Mouse (Mus musculus) hindbrain, embryonic 14.5 days (tissue): ENCODE results near the gene Ahnak2. TPM values are rescaled to one million over a fixed set of nuclear protein-coding genes. Genes with fewer than 3 reads are reported as not detected.
A peak's percentile ranks its signal among the peaks of the same experiment; 100 is the strongest.

ENCODE experiments used
- ATAC-seq: fragments of 200-750 bp; cut with Nextera tagmentation; 2 replicates; pipeline ENCODE4 v1.8.0; 2017; ENCODE audit warnings: moderate number of reproducible peaks, mild to moderate bottlenecking, moderate TSS enrichment, moderate library complexity; ENCODE audit not compliant: low FRiP score
- DNase-seq: peaks from one replicate; pipeline ENCODE4 v3.0.0-alpha.2; 2015; ENCODE audit warnings: low spot score
- H3K27ac ChIP-seq: fragments of 300-500 bp; sonication (generic); 2 replicates; pipeline ENCODE4 v1.5.1; 2014; ENCODE audit warnings: mild to moderate bottlenecking, moderate library complexity
- H3K27me3 ChIP-seq: fragments of 300-500 bp; sonication (generic); 2 replicates; pipeline ENCODE4 v1.6.1; 2014; ENCODE audit warnings: mild to moderate bottlenecking, low read length, mixed read lengths; ENCODE audit not compliant: control insufficient read depth, insufficient read depth
- H3K36me3 ChIP-seq: fragments of 300-500 bp; sonication (generic); replicated peaks from 2 replicates; pipeline ENCODE4 v1.6.1; 2014; ENCODE audit not compliant: control insufficient read depth, insufficient read depth
- H3K4me1 ChIP-seq: fragments of 300-500 bp; sonication (generic); replicated peaks from 2 replicates; pipeline ENCODE4 v1.6.1; 2014; ENCODE audit warnings: antibody characterized with exemption, low read length, mixed read lengths; ENCODE audit not compliant: control insufficient read depth, insufficient read depth
- H3K4me2 ChIP-seq: fragments of 300-500 bp; sonication (generic); replicated peaks from 2 replicates; pipeline ENCODE4 v1.6.1; 2014; ENCODE audit warnings: mild to moderate bottlenecking, moderate library complexity
- H3K4me3 ChIP-seq: fragments of 300-500 bp; sonication (generic); replicated peaks from 2 replicates; pipeline ENCODE4 v1.5.1; 2014; ENCODE audit warnings: mild to moderate bottlenecking, low read length
- H3K9ac ChIP-seq: fragments of 300-500 bp; sonication (generic); 2 replicates; pipeline ENCODE4 v1.6.1; 2014
- H3K9me3 ChIP-seq: fragments of 300-500 bp; sonication (generic); 2 replicates; pipeline ENCODE4 v1.6.1; 2016; ENCODE audit warnings: low read length; ENCODE audit not compliant: control insufficient read depth
- WGBS: fragments of 180-500 bp; shearing (Covaris S2); extraction: QIAGEN DNeasy Blood & Tissue Kit; methylation state at CpG from one replicate; pipeline ENCODE4 v1.1.7; 2014; 5-methylcytosine and 5-hydroxymethylcytosine counted together
- polyA plus RNA-seq: library from polyadenylated mRNA; unstranded; fragments of >200 nt; fragmentation: Nextera tagmentation; extraction: Ambion mirVana; gene quantifications from 2 replicates; pipeline ENCODE4 v1.2.1, GENCODE M21; 2014

The Ahnak2 gene
- polyA plus RNA-seq, 1 experiment from 2014 or later, result 1.9 TPM

DNA sequence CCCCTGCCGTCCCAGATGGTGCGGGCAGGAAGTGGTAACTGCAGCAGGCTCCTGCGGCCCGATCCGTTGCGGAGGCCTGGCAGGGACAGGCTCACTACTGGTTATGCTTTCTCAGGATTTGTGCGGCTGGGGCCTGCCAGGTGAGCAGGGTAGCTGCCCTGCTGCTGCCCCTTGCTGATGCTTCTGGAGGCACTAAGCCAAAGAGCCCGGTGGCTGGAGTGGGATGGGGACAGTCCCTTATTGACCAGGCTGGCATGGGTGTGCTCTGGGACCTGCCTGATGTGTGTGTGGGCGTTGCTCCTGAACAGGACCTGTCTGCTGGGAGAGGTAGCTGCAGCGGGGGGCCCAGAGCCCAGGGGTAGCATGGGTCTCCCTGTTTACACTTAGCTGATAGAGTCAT, 56.7 kb downstream of the Ahnak2 start:
- no peaks in the 10 kb centered on the region for H3K27me3 ChIP-seq
- DNase-seq (no peak), ATAC-seq (no peak)
- no peak overlapping the region for H3K4me3 ChIP-seq
- no peak overlapping the region for H3K27ac ChIP-seq
- no peak overlapping the region for H3K4me2 ChIP-seq
- 89% methylated on average over 10 of the region's 10 CpGs for WGBS
- H3K9me3 ChIP-seq, result no peaks in the 10 kb centered on the region
- peaks cover 37% of the 10 kb centered on the region for H3K36me3 ChIP-seq
- peaks cover 17% of the 10 kb centered on the region; the same call in 1 of the 2 replicates for H3K4me1 ChIP-seq
- no peak overlapping the region for H3K9ac ChIP-seq

DNA sequence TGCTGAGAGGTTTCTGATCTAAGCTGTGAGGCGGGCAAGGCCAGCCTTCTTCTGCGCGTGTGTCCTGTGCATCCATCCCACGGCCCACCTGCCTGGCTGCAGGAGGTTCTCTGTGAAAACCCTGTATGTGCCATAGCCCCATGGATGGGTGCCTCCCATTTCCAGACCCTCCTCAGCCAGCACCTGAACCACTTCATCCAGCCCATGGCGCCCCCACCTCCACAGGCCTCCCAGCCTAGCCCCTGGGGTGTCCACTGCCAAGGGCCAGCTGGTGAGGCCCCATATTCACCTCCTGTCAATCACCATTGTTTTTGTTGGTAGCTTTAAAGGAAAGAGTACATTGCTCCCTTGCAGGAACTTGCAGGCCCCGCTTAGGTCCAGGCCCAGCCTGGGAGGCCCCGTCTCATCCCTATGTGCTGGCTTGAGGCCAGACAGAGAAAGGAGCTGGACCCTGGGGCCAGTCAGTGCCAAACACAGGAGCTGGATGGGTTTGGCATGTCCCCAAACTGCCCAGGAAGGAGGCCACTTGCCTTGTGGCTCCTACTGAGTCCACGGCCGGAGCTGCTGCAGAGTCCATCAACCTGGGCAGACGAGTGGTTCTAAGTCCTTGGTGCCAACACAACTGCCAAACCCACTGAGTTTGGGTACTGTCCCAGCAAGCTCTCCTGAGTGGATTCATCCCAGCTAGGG, 57.4 kb downstream of the Ahnak2 start:
- DNase-seq (no peak), ATAC-seq (no peak)
- peaks cover 44% of the 10 kb centered on the region for H3K36me3 ChIP-seq
- H3K9me3 ChIP-seq, result no peaks in the 10 kb centered on the region
- H3K4me2 ChIP-seq, result no peak overlapping the region
- H3K27me3 ChIP-seq, result no peaks in the 10 kb centered on the region
- H3K27ac ChIP-seq, result no peak overlapping the region
- H3K9ac ChIP-seq, result no peak overlapping the region
- WGBS, result 82% methylated on average over 10 of the region's 10 CpGs
- H3K4me1 ChIP-seq, result peaks cover 13% of the 10 kb centered on the region; the same call in 1 of the 2 replicates
- H3K4me3 ChIP-seq, result no peak overlapping the region

DNA sequence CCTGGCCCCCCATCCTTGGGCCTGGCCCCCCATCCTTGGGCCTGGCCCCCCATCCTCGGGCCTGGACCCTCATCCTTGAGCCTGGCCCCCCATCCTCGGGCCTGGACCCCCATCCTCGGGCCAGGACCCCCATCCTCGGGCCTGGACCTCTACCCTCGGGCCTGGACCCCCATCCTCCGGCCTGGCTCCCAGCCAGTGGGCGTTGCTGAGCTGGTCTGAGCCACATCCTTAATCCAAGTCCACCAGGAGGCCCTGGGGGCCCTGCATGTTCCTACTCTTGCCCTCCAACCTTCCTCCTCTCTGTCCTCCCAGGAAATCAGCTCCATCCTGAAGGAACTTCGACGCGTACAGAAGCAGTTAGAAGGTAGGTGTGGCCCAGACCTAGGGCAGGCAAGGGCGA, 58.2 kb downstream of the Ahnak2 start:
- no peak overlapping the region for H3K4me2 ChIP-seq
- ATAC-seq (no peak), DNase-seq (no peak)
- no peaks in the 10 kb centered on the region for H3K27me3 ChIP-seq
- WGBS, result 87% methylated on average over 10 of the region's 11 CpGs
- peaks cover 10% of the 10 kb centered on the region; the same call in 1 of the 2 replicates for H3K4me1 ChIP-seq
- H3K4me3 ChIP-seq, result no peak overlapping the region
- H3K9ac ChIP-seq, result no peak overlapping the region
- no peak overlapping the region for H3K27ac ChIP-seq
- peaks cover 52% of the 10 kb centered on the region for H3K36me3 ChIP-seq
- no peaks in the 10 kb centered on the region for H3K9me3 ChIP-seq

DNA sequence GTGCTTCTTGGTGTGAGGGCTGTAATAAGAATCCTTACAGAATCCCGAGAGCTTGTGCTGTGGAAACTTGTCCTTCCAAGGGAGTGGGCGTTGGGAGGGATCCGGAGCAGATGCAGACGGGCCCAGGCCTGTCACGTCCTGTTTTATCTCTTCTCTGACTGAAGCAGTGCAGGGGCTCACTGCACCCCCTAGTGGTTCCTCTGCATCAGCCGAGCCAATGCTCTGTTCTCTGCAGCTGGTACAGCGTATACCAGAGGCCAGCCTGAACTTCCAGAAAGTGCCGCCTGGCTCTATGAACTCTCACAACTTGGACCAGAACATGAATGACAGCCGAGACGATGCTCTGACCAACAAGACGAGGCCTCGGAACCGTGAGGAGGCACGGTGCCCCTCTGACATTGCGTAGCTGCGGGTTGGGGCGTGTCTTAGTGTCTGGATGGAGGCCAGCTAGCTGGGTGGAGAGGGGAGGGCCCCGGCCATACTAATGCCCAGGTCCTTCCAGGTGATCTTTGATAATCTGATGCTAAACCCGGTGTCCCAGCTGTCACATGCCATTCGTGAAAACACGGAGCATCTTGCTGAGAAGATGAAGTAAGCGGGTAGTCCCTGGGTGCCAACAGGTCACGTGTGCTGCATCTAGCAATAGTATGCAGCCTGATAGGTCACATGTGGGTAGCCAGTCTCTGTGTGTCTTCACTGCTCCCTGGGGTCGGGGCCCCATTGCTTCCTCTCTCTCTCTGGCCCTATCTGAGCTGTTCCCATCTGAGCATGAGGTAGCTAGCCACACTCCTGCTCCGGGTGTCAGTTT, 59.1 kb downstream of the Ahnak2 start:
- peaks cover 60% of the 10 kb centered on the region for H3K36me3 ChIP-seq

DNA sequence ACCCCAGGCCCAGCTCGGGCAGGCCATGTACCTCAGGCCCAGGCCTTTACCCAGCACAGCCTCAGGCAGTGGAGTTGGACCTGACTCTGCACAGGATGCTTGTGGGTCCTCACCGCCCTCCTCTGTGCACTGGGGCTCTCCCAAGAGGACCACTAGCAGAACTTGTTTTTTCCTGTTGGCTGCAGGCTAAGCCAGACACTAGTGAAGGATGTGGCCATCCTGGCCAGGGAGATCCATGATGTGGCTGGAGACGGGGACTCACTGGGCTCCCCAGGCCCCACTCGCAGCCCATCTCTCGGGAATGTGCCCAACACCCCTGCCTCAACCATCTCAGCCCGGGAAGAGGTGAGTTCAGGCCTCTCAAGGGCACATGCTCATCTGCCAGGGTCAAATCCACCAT, 59.7 kb downstream of the Ahnak2 start:
- Histone ChIP-seq H3K36me3 (peaks cover 66% of the 10 kb centered on the region), H3K9me3 (no peaks in the 10 kb centered on the region), H3K4me3 (no peak overlapping the region), H3K4me2 (no peak overlapping the region), H3K9ac (no peak overlapping the region), H3K27ac (peak overlapping the region; percentile 45; the same call in 1 of the 2 replicates), H3K27me3 (no peaks in the 10 kb centered on the region), H3K4me1 (peaks cover 10% of the 10 kb centered on the region; the same call in 1 of the 2 replicates)
- DNase-seq (no peak), ATAC-seq (peak; percentile 3; the same call in 1 of the 2 replicates)
- WGBS, result 69% methylated on average over 6 of the region's 6 CpGs

More for the DNA sequence above, 59.1 kb downstream of the Ahnak2 start:
- 58% methylated on average over 25 of the region's 25 CpGs for WGBS
- no peaks in the 10 kb centered on the region for H3K9me3 ChIP-seq
- no peak overlapping the region for H3K9ac ChIP-seq
- H3K4me1 ChIP-seq, result peaks cover 10% of the 10 kb centered on the region; the same call in 1 of the 2 replicates
- ATAC-seq (peak; percentile 53; the same call in 1 of the 2 replicates), DNase-seq (peak; percentile 71)
- H3K27ac ChIP-seq, result peak overlapping the region; percentile 45; the same call in 1 of the 2 replicates
- H3K4me2 ChIP-seq, result no peak overlapping the region
- H3K27me3 ChIP-seq, result no peaks in the 10 kb centered on the region
- no peak overlapping the region for H3K4me3 ChIP-seq

DNA sequence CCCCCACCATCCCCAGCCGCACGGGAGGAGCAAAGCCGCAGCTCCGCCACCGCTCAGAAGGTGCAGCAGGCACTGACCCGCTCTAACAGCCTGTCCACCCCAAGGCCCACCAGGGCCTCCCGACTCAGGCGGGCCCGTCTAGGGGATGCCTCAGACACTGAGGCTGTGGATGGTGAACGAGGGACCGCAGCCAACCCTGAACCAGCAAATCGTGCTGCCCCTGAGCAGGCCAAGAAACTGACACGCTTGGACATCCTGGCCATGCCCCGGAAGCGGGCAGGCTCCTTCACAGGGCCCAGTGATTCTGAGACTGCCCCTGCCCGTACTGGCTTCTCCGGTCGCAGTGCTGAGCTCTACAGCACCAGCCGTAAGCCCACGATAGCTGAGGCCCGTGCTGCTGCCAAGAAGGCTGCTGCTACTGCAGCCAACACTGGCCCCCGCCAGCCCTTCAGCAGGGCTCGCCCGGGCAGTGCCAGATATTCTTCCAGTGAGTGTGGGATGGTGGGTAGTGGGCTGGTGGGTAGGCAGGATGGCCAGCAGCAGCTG, 63.4 kb downstream of the Ahnak2 start:
- Histone ChIP-seq H3K9ac (no peak overlapping the region), H3K27me3 (no peaks in the 10 kb centered on the region), H3K9me3 (no peaks in the 10 kb centered on the region), H3K36me3 (peaks cover 86% of the 10 kb centered on the region), H3K4me3 (no peak overlapping the region), H3K4me2 (no peak overlapping the region), H3K27ac (no peak overlapping the region), H3K4me1 (no peaks in the 10 kb centered on the region)
- no peak for DNase-seq
- no peak for ATAC-seq
- WGBS, result 92% methylated on average over 24 of the region's 24 CpGs

DNA sequence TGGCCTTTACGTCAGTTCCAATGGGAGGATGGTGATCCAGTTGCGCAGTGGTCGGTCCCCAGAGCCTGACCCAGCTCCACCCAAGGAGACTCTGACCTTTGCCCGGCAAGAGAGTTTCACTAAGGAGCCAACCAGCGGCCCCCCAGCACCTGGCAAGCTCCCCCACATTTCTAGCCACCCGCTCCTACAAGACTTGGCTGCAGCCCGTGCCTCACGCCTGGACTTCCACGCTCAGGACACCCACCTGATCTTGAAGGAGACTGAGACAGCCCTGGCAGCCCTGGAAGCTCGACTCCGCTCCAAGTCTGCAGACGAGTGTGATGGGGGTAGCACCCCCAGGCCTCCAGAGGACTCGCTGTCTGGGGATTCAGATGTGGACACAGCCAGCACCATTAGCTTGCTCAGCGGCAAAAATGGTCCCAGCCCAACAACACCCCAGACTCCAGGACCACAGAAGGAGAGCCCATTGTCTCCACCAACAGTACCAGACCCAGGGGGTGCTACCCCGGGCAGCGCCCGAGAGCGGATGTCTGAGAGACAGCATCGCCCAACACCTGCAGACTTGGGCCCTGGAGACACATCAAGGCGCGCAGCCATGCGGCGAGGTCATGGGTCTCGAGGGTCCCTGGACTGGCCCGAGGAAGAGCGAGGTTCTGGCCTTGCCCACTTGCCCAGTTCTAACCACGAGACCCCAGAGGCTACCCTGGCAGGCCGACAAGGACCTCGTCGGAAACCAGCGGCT, 64.0 kb downstream of the Ahnak2 start:
- no peaks in the 10 kb centered on the region for H3K4me1 ChIP-seq
- no peak for DNase-seq
- H3K9ac ChIP-seq, result no peak overlapping the region
- ATAC-seq, result no peak
- H3K36me3 ChIP-seq, result peaks cover 87% of the 10 kb centered on the region
- 92% methylated on average over 31 of the region's 31 CpGs for WGBS
- no peak overlapping the region for H3K27ac ChIP-seq
- no peaks in the 10 kb centered on the region for H3K27me3 ChIP-seq
- no peak overlapping the region for H3K4me3 ChIP-seq
- H3K9me3 ChIP-seq, result no peaks in the 10 kb centered on the region
- no peak overlapping the region for H3K4me2 ChIP-seq

DNA sequence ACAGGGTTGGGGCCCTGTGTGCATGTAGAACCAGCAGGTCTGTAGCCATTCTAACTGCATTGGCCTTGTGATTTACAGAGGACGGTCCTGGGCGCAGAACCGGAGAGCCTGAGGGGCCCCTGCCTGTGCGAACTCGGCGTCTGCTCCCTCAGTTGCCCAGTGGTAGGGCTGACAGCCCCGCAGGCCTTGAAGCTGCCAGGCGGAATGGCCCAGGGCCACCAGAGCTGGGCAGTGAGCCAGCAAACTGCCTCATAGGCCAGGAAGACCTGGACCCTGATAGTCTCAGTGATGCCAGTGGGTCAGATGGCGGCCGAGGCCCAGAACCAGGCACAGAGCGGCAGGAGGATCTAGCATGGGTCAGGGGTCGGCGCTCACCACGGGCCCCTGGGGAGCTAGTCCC, 64.7 kb downstream of the Ahnak2 start:
- no peaks in the 10 kb centered on the region for H3K4me1 ChIP-seq
- no peak overlapping the region for H3K4me3 ChIP-seq
- no peaks in the 10 kb centered on the region for H3K9me3 ChIP-seq
- DNase-seq (no peak), ATAC-seq (no peak)
- no peak overlapping the region for H3K27ac ChIP-seq
- no peak overlapping the region for H3K4me2 ChIP-seq
- 85% methylated on average over 14 of the region's 14 CpGs for WGBS
- no peak overlapping the region for H3K9ac ChIP-seq
- peaks cover 93% of the 10 kb centered on the region for H3K36me3 ChIP-seq
- no peaks in the 10 kb centered on the region for H3K27me3 ChIP-seq

DNA sequence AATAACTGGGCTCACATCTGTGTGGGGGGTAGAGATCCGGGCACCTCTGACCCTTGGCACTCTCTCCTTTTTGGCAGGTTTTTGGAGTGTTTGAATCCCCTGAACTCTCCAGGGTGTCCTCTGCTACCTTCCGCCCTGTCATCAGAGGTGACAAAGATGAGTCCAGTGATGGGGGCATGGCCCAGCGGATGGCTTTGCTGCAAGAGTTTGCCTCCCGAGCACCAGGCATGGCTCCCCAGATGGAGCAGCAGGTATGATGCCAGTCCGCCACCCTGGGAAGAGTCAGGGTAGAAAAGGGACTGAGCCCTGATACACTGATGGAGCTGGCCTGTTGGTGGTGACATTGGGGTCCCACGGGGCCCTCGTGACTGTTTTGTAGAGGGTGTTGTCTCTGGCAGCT, 65.4 kb downstream of the Ahnak2 start:
- Histone ChIP-seq H3K9me3 (no peaks in the 10 kb centered on the region), H3K27ac (no peak overlapping the region), H3K4me1 (no peaks in the 10 kb centered on the region), H3K4me3 (no peak overlapping the region), H3K36me3 (peaks cover 96% of the 10 kb centered on the region), H3K9ac (no peak overlapping the region), H3K4me2 (no peak overlapping the region), H3K27me3 (no peaks in the 10 kb centered on the region)
- 93% methylated on average over 7 of the region's 7 CpGs for WGBS
- no peak for DNase-seq
- ATAC-seq, result no peak
